Mouse (Mus musculus): Measurements from ENCODE around the gene Megf9.

Megf9 gene

GRCm38 (mm10) chr4:70521506-70522292 lies 13.1 kb downstream of the Megf9 start:
- DNase-seq: no peak

- no peak for DNase-seq
Measured at GRCm38 (mm10) chr4:70517646-70518045, 17.1 kb downstream of the Megf9 start.

- DNase-seq: no peak
Measured at GRCm38 (mm10) chr4:70516289-70516688, 18.5 kb downstream of the Megf9 start.

GRCm38 (mm10) chr4:70515514-70515913 lies 19.3 kb downstream of the Megf9 start:
- no peak for DNase-seq

- no peak for DNase-seq
Measured at GRCm38 (mm10) chr4:70509987-70510386, 24.8 kb downstream of the Megf9 start.

- no peak for DNase-seq
Measured at GRCm38 (mm10) chr4:70509565-70509964, 25.2 kb downstream of the Megf9 start.

GRCm38 (mm10) chr4:70508207-70508606 lies 26.6 kb downstream of the Megf9 start:
- DNase-seq: no peak

- DNase-seq: no peak
Measured at GRCm38 (mm10) chr4:70505951-70506350, 28.8 kb downstream of the Megf9 start.

- DNase-seq: no peak
Measured at GRCm38 (mm10) chr4:70503827-70504226, 31.0 kb downstream of the Megf9 start.

- DNase-seq: no peak
Measured at GRCm38 (mm10) chr4:70499285-70499684, 35.5 kb downstream of the Megf9 start.

- DNase-seq: no peak
Measured at GRCm38 (mm10) chr4:70496978-70497377, 37.8 kb downstream of the Megf9 start.

GRCm38 (mm10) chr4:70489792-70490191 lies 45.0 kb downstream of the Megf9 start:
- DNase-seq: no peak

- no peak for DNase-seq
Measured at GRCm38 (mm10) chr4:70488415-70488814, 46.4 kb downstream of the Megf9 start.

GRCm38 (mm10) chr4:70484134-70484533 lies 50.7 kb downstream of the Megf9 start:
- no peak for DNase-seq

- no peak for DNase-seq
Measured at GRCm38 (mm10) chr4:70481931-70482330, 52.9 kb downstream of the Megf9 start.

GRCm38 (mm10) chr4:70471398-70471797 lies 63.4 kb downstream of the Megf9 start:
- DNase-seq: no peak

GRCm38 (mm10) chr4:70465921-70466689 lies 68.7 kb downstream of the Megf9 start:
- no peak for DNase-seq

GRCm38 (mm10) chr4:70463302-70463701 lies 71.5 kb downstream of the Megf9 start:
- no peak for DNase-seq

- DNase-seq: no peak
Measured at GRCm38 (mm10) chr4:70461416-70461815, 73.4 kb downstream of the Megf9 start.

- DNase-seq: no peak
Measured at GRCm38 (mm10) chr4:70452161-70452560, 82.6 kb downstream of the Megf9 start.

GRCm38 (mm10) chr4:70451750-70452149 lies 83.0 kb downstream of the Megf9 start:
- DNase-seq: peak; percentile 54

GRCm38 (mm10) chr4:70449668-70450067 lies 85.1 kb downstream of the Megf9 start:
- DNase-seq: peak; percentile 24

GRCm38 (mm10) chr4:70446774-70447173 lies 88.0 kb downstream of the Megf9 start:
- no peak for DNase-seq

- DNase-seq: no peak
Measured at GRCm38 (mm10) chr4:70420202-70420601, 114.6 kb downstream of the Megf9 start.

Measured in thymus, postnatal 4 days (tissue).